Mouse (Mus musculus): ENCODE results near the gene Efnb3.

The Efnb3 gene

DNA sequence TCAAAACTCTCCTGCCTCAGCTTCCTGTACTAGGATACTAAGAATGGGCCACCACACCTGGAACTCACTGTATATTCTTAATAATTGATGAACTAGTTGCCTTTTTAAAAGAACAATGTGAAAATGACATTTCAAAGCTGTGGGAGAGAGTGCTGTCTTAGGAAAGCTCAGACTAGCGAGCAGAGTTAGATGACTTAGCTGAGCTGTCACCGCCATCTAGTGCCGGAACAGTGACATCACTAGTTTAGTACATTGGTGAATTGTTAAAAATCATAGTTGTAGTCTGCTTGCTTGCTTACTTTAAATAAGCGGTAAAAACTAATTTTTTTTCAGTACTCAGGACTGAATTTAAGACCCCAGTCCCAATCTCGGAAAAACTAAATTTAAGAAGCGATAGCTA is 46.2 kb downstream of the Efnb3 start:
- peak; percentile 54 for DNase-seq (ENCODE audit: low read depth, low spot score)

DNA sequence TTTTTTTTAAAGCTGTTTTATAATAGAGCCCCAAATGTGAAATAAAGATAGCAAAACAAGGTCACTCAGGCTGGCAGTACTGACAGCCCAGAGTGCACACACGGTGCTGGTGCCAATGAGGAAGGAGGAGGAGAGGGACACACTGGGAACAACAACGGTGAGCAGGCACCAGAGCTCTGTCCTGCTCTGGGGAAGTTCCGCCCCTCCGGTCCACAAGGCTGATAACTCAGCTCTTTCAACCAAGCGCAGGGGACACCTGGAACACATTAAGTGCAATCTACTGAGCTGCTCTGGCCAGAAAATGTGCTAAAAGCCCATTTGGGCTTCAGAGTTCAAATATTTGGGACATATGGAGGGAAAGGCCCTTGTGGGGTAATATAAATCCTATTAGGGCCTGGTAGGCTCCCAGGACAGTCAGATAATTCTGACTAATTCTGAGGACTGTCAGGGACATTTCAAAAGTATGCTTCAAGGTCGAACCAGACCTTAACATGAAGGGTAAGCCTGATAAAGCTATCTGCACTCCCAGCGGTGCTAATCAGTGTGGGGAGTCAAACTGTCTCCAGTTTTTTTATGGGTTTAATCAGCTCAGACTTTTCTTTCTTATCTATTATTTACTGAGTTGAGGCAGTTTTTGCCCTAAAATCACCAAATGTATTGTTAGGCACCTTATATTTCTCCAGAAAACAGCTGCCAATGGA is 49.1 kb downstream of the Efnb3 start:
- DNase-seq (ENCODE audit: low read depth, low spot score) = no peak
